Mouse (Mus musculus): ENCODE measurements around the gene Duoxa1. TPM values are rescaled to one million over a fixed set of nuclear protein-coding genes. Genes with fewer than 3 reads are reported as not detected.
"Not testable (repeated sequence)": the region's sequence is repeated elsewhere in the genome, so short reads cannot be mapped to it uniquely, and the experiment has no call there.

Duoxa1 gene
- polyA plus RNA-seq, 1 experiment: 0.08 TPM

GRCm38 (mm10) chr2:122348531-122349131 is 35.1 kb upstream of the Duoxa1 start:
- Histone ChIP-seq H3K36me3 (ENCODE audit: control insufficient read depth, insufficient read depth, low read length) (no peaks in the 10 kb centered on the region), H3K4me3 (ENCODE audit: low read depth, low read length) (peak overlapping the region; percentile 87), H3K4me1 (ENCODE audit: control insufficient read depth, insufficient read depth, insufficient read length, low read length) (peaks cover 4% of the 10 kb centered on the region), H3K27ac (ENCODE audit: insufficient read depth, low read depth, low read length) (peak overlapping the region; percentile 63), H3K27me3 (ENCODE audit: control insufficient read depth, insufficient read depth, low read length) (no peaks in the 10 kb centered on the region)
- TF ChIP-seq POLR2A (IDR thresholded peaks at IDR 0.05; ENCODE audit: low read depth, low read length) (no peak; the same call in 1 of the 2 replicates), CTCF (IDR thresholded peaks at IDR 0.05; ENCODE audit: extremely low read depth, insufficient read length, insufficient replicate concordance, low read depth, low read length) (peak; percentile 71)
- WGBS: under 1% methylated on average over 63 of the region's 63 CpGs

GRCm38 (mm10) chr2:122347257-122347656 is 33.7 kb upstream of the Duoxa1 start:
- H3K27me3 ChIP-seq (ENCODE audit: control insufficient read depth, insufficient read depth, low read length): no peaks in the 10 kb centered on the region
- H3K4me1 ChIP-seq (ENCODE audit: control insufficient read depth, insufficient read depth, insufficient read length, low read length): peaks cover 4% of the 10 kb centered on the region
- WGBS: 93% methylated on average over 3 of the region's 3 CpGs
- H3K4me3 ChIP-seq (ENCODE audit: low read depth, low read length): no peak overlapping the region
- no peak for TF ChIP-seq POLR2A (IDR thresholded peaks at IDR 0.05; ENCODE audit: low read depth, low read length)
- H3K36me3 ChIP-seq (ENCODE audit: control insufficient read depth, insufficient read depth, low read length): no peaks in the 10 kb centered on the region
- no peak overlapping the region for H3K27ac ChIP-seq (ENCODE audit: insufficient read depth, low read depth, low read length)

- not testable (repeated sequence) for H3K27ac ChIP-seq (ENCODE audit: insufficient read depth, low read depth, low read length); H3K27me3 ChIP-seq (ENCODE audit: control insufficient read depth, insufficient read depth, low read length); H3K4me3 ChIP-seq (ENCODE audit: low read depth, low read length); H3K4me1 ChIP-seq (ENCODE audit: control insufficient read depth, insufficient read depth, insufficient read length, low read length); H3K36me3 ChIP-seq (ENCODE audit: control insufficient read depth, insufficient read depth, low read length)
- WGBS: 92% methylated on average over 6 of the region's 6 CpGs
Measured at GRCm38 (mm10) chr2:122346164-122346563, 32.6 kb upstream of the Duoxa1 start.

- TF ChIP-seq CTCF (IDR thresholded peaks at IDR 0.05; ENCODE audit: extremely low read depth, insufficient read length, insufficient replicate concordance, low read depth, low read length): no peak
- no peak for TF ChIP-seq POLR2A (IDR thresholded peaks at IDR 0.05; ENCODE audit: low read depth, low read length)
- Histone ChIP-seq H3K4me3 (ENCODE audit: low read depth, low read length) (no peak overlapping the region), H3K27ac (ENCODE audit: insufficient read depth, low read depth, low read length) (no peak overlapping the region), H3K4me1 (ENCODE audit: control insufficient read depth, insufficient read depth, insufficient read length, low read length) (peaks cover 4% of the 10 kb centered on the region), H3K36me3 (ENCODE audit: control insufficient read depth, insufficient read depth, low read length) (no peaks in the 10 kb centered on the region), H3K27me3 (ENCODE audit: control insufficient read depth, insufficient read depth, low read length) (no peaks in the 10 kb centered on the region)
- 73% methylated on average over 6 of the region's 6 CpGs for WGBS
Measured at GRCm38 (mm10) chr2:122345106-122345893, 31.8 kb upstream of the Duoxa1 start.

GRCm38 (mm10) chr2:122337291-122337690 is 23.8 kb upstream of the Duoxa1 start:
- no peaks in the 10 kb centered on the region for H3K27me3 ChIP-seq (ENCODE audit: control insufficient read depth, insufficient read depth, low read length)
- H3K4me1 ChIP-seq (ENCODE audit: control insufficient read depth, insufficient read depth, insufficient read length, low read length): no peaks in the 10 kb centered on the region
- H3K36me3 ChIP-seq (ENCODE audit: control insufficient read depth, insufficient read depth, low read length): no peaks in the 10 kb centered on the region
- TF ChIP-seq POLR2A (IDR thresholded peaks at IDR 0.05; ENCODE audit: low read depth, low read length) (no peak), CTCF (IDR thresholded peaks at IDR 0.05; ENCODE audit: extremely low read depth, insufficient read length, insufficient replicate concordance, low read depth, low read length) (no peak)
- H3K4me3 ChIP-seq (ENCODE audit: low read depth, low read length): no peak overlapping the region
- WGBS: 71% methylated on average over 21 of the region's 21 CpGs
- H3K27ac ChIP-seq (ENCODE audit: insufficient read depth, low read depth, low read length): no peak overlapping the region

- Histone ChIP-seq H3K4me1 (ENCODE audit: control insufficient read depth, insufficient read depth, insufficient read length, low read length) (no peaks in the 10 kb centered on the region), H3K4me3 (ENCODE audit: low read depth, low read length) (no peak overlapping the region), H3K36me3 (ENCODE audit: control insufficient read depth, insufficient read depth, low read length) (no peaks in the 10 kb centered on the region), H3K27me3 (ENCODE audit: control insufficient read depth, insufficient read depth, low read length) (no peaks in the 10 kb centered on the region), H3K27ac (ENCODE audit: insufficient read depth, low read depth, low read length) (no peak overlapping the region)
- TF ChIP-seq CTCF (IDR thresholded peaks at IDR 0.05; ENCODE audit: extremely low read depth, insufficient read length, insufficient replicate concordance, low read depth, low read length): no peak
- no peak for TF ChIP-seq POLR2A (IDR thresholded peaks at IDR 0.05; ENCODE audit: low read depth, low read length)
- WGBS: 15% methylated on average over 3 of the region's 3 CpGs
Measured at GRCm38 (mm10) chr2:122334170-122334569, 20.6 kb upstream of the Duoxa1 start.

GRCm38 (mm10) chr2:122332222-122332621 is 18.7 kb upstream of the Duoxa1 start:
- Histone ChIP-seq H3K4me1 (ENCODE audit: control insufficient read depth, insufficient read depth, insufficient read length, low read length) (no peaks in the 10 kb centered on the region), H3K36me3 (ENCODE audit: control insufficient read depth, insufficient read depth, low read length) (no peaks in the 10 kb centered on the region), H3K27me3 (ENCODE audit: control insufficient read depth, insufficient read depth, low read length) (no peaks in the 10 kb centered on the region), H3K27ac (ENCODE audit: insufficient read depth, low read depth, low read length) (no peak overlapping the region), H3K4me3 (ENCODE audit: low read depth, low read length) (no peak overlapping the region)
- 45% methylated on average over 3 of the region's 3 CpGs for whole genome bisulfite sequencing
- TF ChIP-seq CTCF (IDR thresholded peaks at IDR 0.05; ENCODE audit: extremely low read depth, insufficient read length, insufficient replicate concordance, low read depth, low read length) (no peak), POLR2A (IDR thresholded peaks at IDR 0.05; ENCODE audit: low read depth, low read length) (no peak)

GRCm38 (mm10) chr2:122330317-122330716 is 16.8 kb upstream of the Duoxa1 start:
- H3K27me3 ChIP-seq (ENCODE audit: control insufficient read depth, insufficient read depth, low read length); H3K4me1 ChIP-seq (ENCODE audit: control insufficient read depth, insufficient read depth, insufficient read length, low read length); H3K36me3 ChIP-seq (ENCODE audit: control insufficient read depth, insufficient read depth, low read length); H3K27ac ChIP-seq (ENCODE audit: insufficient read depth, low read depth, low read length); H3K4me3 ChIP-seq (ENCODE audit: low read depth, low read length): not testable (repeated sequence)
- 82% methylated on average over 6 of the region's 6 CpGs for WGBS
